Comparison of ENCODE assay signal across 17 mouse cellular contexts in the genomic region with DNA sequence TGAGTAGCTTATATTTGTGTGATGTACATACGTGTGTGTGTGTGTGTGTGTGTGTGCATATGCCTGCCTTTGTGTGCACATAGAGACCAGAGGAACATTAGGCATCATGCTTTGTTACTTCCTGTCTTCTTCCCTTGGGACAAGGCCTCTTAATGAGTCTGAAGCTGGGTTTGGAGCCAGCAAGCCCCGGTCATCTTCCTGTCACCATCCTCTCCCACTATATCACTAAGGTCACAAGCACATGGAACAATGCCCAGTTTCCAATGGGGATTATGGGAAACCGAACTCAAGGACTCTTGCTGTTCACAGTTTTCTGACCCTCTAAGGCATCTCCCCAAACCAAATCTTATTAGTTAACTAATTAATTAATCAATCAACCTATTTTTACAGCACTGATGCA.
A peak's percentile ranks its signal among the peaks of the same experiment; 100 is the strongest.
DNase-seq lines count a peak whose midpoint lies in the region; ATAC-seq and TF ChIP-seq lines count a peak whose summit lies in the region.
"Had no signal": no experiment of that assay in that cellular context is flagged by ENCODE, and none has a peak within 500 bp of the region (broad histone marks: within the 10 kb centered on the region; RNA-seq: fewer than 3 reads in every experiment).

No protein-coding gene starts in this region.

- peak; percentile 56; the same call in 1 of the 2 replicates for ATAC-seq in heart, embryonic 16.5 days (replicated peaks; ENCODE audit: extremely low read depth, insufficient read depth, low FRiP score)
- ATAC-seq: forebrain, embryonic 15.5 days; intestine, embryonic 15.5 days had no signal

- 0 out of 2 replicates have a peak, but pooled peaks cover 2% of the 10 kb centered on the region for H3K9me3 ChIP-seq in heart, embryonic 16.5 days (replicated peaks; ENCODE audit: control insufficient read depth, low read length)
- H3K9me3 ChIP-seq in forebrain, embryonic 10.5 days = no peaks in the 10 kb centered on the region
- H3K9me3 ChIP-seq: forebrain, embryonic 15.5 days; intestine, embryonic 15.5 days; limb, embryonic 12.5 days; lung, embryonic 15.5 days had no signal

- H3K4me3 ChIP-seq in gastrocnemius, adult 2 months = no peak overlapping the region
- H3K4me3 ChIP-seq in heart, embryonic 16.5 days (ENCODE audit: low read length) = no peak overlapping the region
- no peak overlapping the region for H3K4me3 ChIP-seq in forebrain, embryonic 10.5 days
- H3K4me3 ChIP-seq: forebrain, embryonic 15.5 days; intestine, embryonic 15.5 days; limb, embryonic 12.5 days; lung, embryonic 15.5 days; midbrain, embryonic 12.5 days; myocyte had no signal

- H3K27me3 ChIP-seq in heart, embryonic 16.5 days (ENCODE audit: control insufficient read depth, insufficient read depth, low read length) = no peaks in the 10 kb centered on the region
- no peaks in the 10 kb centered on the region for H3K27me3 ChIP-seq in forebrain, embryonic 10.5 days (ENCODE audit: poor library complexity, severe bottlenecking)
- H3K27me3 ChIP-seq: forebrain, embryonic 15.5 days; intestine, embryonic 15.5 days; limb, embryonic 12.5 days; lung, embryonic 15.5 days; midbrain, embryonic 12.5 days had no signal

- no peak for DNase-seq in gastrocnemius, adult 2 months
- DNase-seq in gastrocnemius, postnatal 10 days = no peak
- DNase-seq in adipocyte (ENCODE audit: low spot score) = peak; percentile 21
- DNase-seq in kidney, postnatal 25 days = peak; percentile 62 to 65
- no peak for DNase-seq in right cerebral cortex, postnatal 14 days
- DNase-seq in forebrain, embryonic 10.5 days (ENCODE audit: extremely low spot score, low spot score) = no peak
- no peak for DNase-seq in cerebellum, adult 8-10 months
- DNase-seq: cerebellum, adult 18-20 months; embryo, embryonic 11 days; layer of hippocampus, adult 9-11 months had no signal

- H3K36me3 ChIP-seq in heart, embryonic 16.5 days (ENCODE audit: control insufficient read depth, insufficient read depth) = no peaks in the 10 kb centered on the region
- H3K36me3 ChIP-seq in forebrain, embryonic 10.5 days (replicated peaks) = no peaks in the 10 kb centered on the region
- H3K36me3 ChIP-seq: forebrain, embryonic 15.5 days; intestine, embryonic 15.5 days; limb, embryonic 12.5 days; lung, embryonic 15.5 days; midbrain, embryonic 12.5 days had no signal

- intact Hi-C loops in gastrocnemius, adult 2 months (cut with DNase I) = no loop called here

- WGBS in heart, embryonic 16.5 days = 42% methylated on average over 3 of the region's 3 CpGs
- 90% methylated on average over 3 of the region's 3 CpGs for WGBS in forebrain, embryonic 10.5 days

- no peak overlapping the region for H3K9ac ChIP-seq in heart, embryonic 16.5 days (ENCODE audit: low read length)
- H3K9ac ChIP-seq: forebrain, embryonic 15.5 days; intestine, embryonic 15.5 days; limb, embryonic 12.5 days; lung, embryonic 15.5 days; midbrain, embryonic 12.5 days had no signal

- peak overlapping the region; percentile 35 for H3K27ac ChIP-seq in gastrocnemius, adult 2 months
- peak overlapping the region; percentile 59 for H3K27ac ChIP-seq in heart, embryonic 16.5 days (ENCODE audit: low read length)
- no peak overlapping the region for H3K27ac ChIP-seq in forebrain, embryonic 10.5 days
- H3K27ac ChIP-seq: forebrain, embryonic 15.5 days; intestine, embryonic 15.5 days; limb, embryonic 12.5 days; lung, embryonic 15.5 days; midbrain, embryonic 12.5 days had no signal

- H3K4me2 ChIP-seq in heart, embryonic 16.5 days (ENCODE audit: low read depth, low read length) = no peak overlapping the region
- H3K4me2 ChIP-seq: forebrain, embryonic 15.5 days; intestine, embryonic 15.5 days; limb, embryonic 12.5 days; lung, embryonic 15.5 days; midbrain, embryonic 12.5 days had no signal

- TF ChIP-seq CTCF in gastrocnemius, adult 2 months (IDR thresholded peaks at IDR 0.05) = no peak

- H3K4me1 ChIP-seq in heart, embryonic 16.5 days (ENCODE audit: control insufficient read depth, insufficient read depth, low read length) = peaks cover 26% of the 10 kb centered on the region
- no peaks in the 10 kb centered on the region for H3K4me1 ChIP-seq in forebrain, embryonic 10.5 days
- H3K4me1 ChIP-seq: forebrain, embryonic 15.5 days; midbrain, embryonic 12.5 days had no signal

Comparison
In these comparisons a context has a peak if more than half of its experiments do, and no peak if none do; other contexts are left out.
1. DNase-seq: peak in adipocyte (single experiment) and kidney, postnatal 25 days (2 of 2); none in gastrocnemius, adult 2 months (single experiment), gastrocnemius, postnatal 10 days (single experiment), right cerebral cortex, postnatal 14 days (single experiment), forebrain, embryonic 10.5 days (single experiment) and cerebellum, adult 8-10 months (single experiment).